Mouse (Mus musculus): ENCODE data around the gene Tmem130. TPM values are rescaled to one million over a fixed set of nuclear protein-coding genes. Genes with fewer than 3 reads are reported as not detected.
A peak's percentile ranks its signal among the peaks of the same experiment; 100 is the strongest.

Gene Tmem130
- not detected in 2 replicates for polyA plus RNA-seq (2011; ENCODE audit: insufficient read length, low read depth, missing spikeins)

DNA sequence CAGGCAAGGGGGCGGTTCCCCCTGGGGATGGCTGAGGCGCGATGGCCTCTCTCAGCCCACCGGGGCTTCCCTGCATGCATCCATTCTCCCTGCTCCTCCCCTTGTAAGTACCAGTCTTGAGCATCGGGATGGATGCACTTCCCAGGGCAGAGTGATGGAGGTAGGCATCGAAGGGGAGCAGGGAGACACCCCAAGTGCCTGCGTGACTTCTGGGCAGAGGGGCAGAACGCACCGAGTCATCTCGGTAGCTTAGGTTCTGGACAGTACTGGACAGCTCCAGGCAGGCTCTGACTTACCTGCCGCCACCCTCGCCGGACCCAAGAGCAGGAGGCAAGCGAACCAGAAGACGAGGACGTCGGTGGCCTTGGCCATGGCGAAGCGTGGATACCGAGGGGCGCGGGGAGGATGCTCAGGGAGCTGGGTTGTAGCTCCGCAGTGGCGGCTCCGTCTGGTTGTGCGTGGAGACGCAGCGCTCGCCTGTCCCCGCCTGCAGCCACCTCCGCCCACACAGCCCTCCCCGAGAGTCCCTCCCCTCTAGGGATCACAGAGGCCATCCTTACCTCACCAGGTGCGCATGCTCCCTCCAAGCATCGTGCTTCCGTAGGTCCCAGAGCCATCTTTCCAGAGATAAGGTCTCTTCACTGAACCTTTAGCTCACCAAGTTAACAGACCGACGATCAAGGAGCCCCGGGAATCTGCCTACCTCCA, at the start of gene Tmem130:
Gene Tmem130, minus strand, starts transcription at position 658 of the 708 bp plus-strand sequence.
- no peak within 1 kb of the TSS for H3K27ac ChIP-seq (ENCODE audit: insufficient read depth, low read length)
- H3K4me1 ChIP-seq (ENCODE audit: control insufficient read depth, insufficient read depth, low read length) = no peaks in the 10 kb centered on the region
- TF ChIP-seq CTCF (IDR thresholded peaks at IDR 0.05; ENCODE audit: borderline replicate concordance, insufficient read depth, low read length) (no peak), POLR2A (IDR thresholded peaks at IDR 0.05; ENCODE audit: low read depth, low read length) (no peak)
- no peak within 1 kb of the TSS for H3K4me3 ChIP-seq (ENCODE audit: insufficient read depth, low read length)

DNA sequence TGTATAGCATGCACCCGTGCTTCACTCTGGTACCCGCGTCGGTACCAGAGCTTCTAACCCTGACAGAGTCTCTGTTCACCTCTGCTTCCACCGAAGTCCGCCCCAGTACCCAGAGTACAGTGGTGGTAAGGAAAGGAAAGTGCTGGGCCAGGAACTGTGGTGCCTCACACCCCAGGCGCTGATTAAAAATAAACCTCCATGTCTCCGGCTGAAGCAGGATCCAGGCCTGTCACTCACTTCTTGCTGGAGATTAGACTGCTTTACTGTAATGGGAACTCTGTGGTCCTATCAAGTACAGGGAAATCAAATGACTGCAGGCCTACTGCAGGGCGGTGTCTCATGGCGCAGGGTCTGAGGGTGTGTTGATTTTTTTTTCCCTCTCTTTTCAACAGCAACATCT, 45.3 kb upstream of the Tmem130 start:
- no peaks in the 10 kb centered on the region for H3K4me1 ChIP-seq (ENCODE audit: control insufficient read depth, insufficient read depth, low read length)
- TF ChIP-seq CTCF (IDR thresholded peaks at IDR 0.05; ENCODE audit: borderline replicate concordance, insufficient read depth, low read length) (no peak), POLR2A (IDR thresholded peaks at IDR 0.05; ENCODE audit: low read depth, low read length) (no peak)
- H3K4me3 ChIP-seq (ENCODE audit: insufficient read depth, low read length) = no peak overlapping the region
- H3K27ac ChIP-seq (ENCODE audit: insufficient read depth, low read length) = no peak overlapping the region

DNA sequence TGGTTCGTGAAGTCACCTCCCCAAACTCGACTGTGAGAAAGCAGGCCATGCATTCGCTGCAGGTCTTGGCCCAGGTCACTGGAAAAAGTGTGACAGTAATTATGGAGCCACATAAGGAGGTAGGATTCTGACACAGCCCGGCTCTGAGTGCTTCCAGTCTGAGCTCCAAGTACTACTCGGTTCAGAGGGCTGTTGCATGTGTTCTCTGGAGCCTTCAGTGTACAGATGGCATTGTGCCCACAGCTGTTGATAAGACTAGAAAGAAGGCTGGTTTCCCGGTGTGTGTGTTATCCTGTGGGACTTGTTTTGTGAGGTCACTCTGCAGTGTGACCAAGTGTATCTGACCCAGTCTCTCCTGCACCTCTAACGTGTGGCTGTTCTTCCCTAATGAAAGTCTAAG, 42.6 kb upstream of the Tmem130 start:
- Histone ChIP-seq H3K27ac (ENCODE audit: insufficient read depth, low read length) (no peak overlapping the region), H3K4me1 (ENCODE audit: control insufficient read depth, insufficient read depth, low read length) (no peaks in the 10 kb centered on the region), H3K4me3 (ENCODE audit: insufficient read depth, low read length) (no peak overlapping the region)
- no peak for TF ChIP-seq CTCF (IDR thresholded peaks at IDR 0.05; ENCODE audit: borderline replicate concordance, insufficient read depth, low read length)
- no peak for TF ChIP-seq POLR2A (IDR thresholded peaks at IDR 0.05; ENCODE audit: low read depth, low read length)

DNA sequence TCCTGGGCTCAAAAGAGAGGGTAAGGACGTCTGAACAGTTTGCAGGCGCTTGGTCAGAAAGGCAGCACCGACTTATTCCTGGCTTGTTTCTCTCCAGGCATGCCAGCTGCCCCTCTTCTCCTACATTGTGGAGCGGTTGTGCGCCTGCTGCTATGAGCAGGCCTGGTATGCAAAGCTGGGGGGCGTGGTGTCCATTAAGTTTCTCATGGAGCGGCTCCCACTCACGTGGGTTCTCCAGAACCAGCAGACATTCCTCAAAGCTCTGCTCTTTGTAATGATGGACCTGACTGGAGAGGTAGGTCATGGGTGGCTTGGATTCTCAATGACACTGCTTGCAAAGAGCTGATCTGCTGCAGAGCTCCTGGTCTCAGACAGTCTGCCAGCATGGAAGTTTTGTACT, 41.4 kb upstream of the Tmem130 start:
- no peak overlapping the region for H3K27ac ChIP-seq (ENCODE audit: insufficient read depth, low read length)
- H3K4me1 ChIP-seq (ENCODE audit: control insufficient read depth, insufficient read depth, low read length) = no peaks in the 10 kb centered on the region
- no peak overlapping the region for H3K4me3 ChIP-seq (ENCODE audit: insufficient read depth, low read length)
- no peak for TF ChIP-seq POLR2A (IDR thresholded peaks at IDR 0.05; ENCODE audit: low read depth, low read length)
- TF ChIP-seq CTCF (IDR thresholded peaks at IDR 0.05; ENCODE audit: borderline replicate concordance, insufficient read depth, low read length) = no peak

DNA sequence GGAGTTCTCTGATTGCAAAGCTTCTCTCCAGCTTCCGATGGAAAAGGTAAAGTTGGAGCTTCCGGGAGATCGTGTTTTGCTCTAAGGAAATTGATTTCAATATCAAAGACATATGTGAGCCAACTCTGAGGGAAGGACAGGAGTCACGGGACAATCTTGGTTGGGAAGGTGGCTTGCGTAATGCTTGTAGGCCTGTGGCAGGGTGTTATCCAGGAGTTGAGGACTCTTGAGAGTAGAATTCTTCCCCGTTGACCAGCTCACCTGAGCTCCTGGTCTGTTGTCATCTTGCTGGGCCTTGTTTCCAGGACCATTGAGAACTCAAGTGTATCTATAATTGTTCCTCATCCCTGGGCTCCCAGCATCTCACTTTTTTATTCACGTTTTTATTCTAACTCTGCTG, 35.5 kb upstream of the Tmem130 start:
- no peak overlapping the region for H3K4me3 ChIP-seq (ENCODE audit: insufficient read depth, low read length)
- H3K4me1 ChIP-seq (ENCODE audit: control insufficient read depth, insufficient read depth, low read length) = no peaks in the 10 kb centered on the region
- no peak for TF ChIP-seq CTCF (IDR thresholded peaks at IDR 0.05; ENCODE audit: borderline replicate concordance, insufficient read depth, low read length)
- H3K27ac ChIP-seq (ENCODE audit: insufficient read depth, low read length) = no peak overlapping the region

DNA sequence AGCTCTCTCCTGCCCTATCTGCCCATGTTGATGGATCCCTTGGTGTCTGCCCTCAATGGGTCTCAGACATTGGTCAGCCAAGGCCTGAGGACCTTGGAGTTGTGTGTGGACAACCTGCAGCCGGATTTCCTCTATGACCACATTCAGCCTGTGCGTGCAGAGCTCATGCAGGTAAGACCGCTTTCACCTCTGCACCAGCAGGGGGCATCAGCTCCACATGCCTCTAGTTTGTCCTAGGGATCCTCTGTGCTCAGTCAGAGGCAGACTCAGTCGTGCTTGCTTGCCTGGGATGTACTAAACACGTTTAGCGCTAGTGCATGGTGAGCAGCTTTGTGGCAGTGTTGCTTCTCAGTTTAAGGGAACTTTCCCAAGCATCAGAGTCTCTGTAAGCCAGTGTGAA, 33.1 kb upstream of the Tmem130 start:
- TF ChIP-seq CTCF (IDR thresholded peaks at IDR 0.05; ENCODE audit: borderline replicate concordance, insufficient read depth, low read length) = peak; percentile 90
- TF ChIP-seq POLR2A (IDR thresholded peaks at IDR 0.05; ENCODE audit: low read depth, low read length) = no peak
- no peak overlapping the region for H3K4me3 ChIP-seq (ENCODE audit: insufficient read depth, low read length)
- no peak overlapping the region for H3K27ac ChIP-seq (ENCODE audit: insufficient read depth, low read length)
- H3K4me1 ChIP-seq (ENCODE audit: control insufficient read depth, insufficient read depth, low read length) = no peaks in the 10 kb centered on the region

DNA sequence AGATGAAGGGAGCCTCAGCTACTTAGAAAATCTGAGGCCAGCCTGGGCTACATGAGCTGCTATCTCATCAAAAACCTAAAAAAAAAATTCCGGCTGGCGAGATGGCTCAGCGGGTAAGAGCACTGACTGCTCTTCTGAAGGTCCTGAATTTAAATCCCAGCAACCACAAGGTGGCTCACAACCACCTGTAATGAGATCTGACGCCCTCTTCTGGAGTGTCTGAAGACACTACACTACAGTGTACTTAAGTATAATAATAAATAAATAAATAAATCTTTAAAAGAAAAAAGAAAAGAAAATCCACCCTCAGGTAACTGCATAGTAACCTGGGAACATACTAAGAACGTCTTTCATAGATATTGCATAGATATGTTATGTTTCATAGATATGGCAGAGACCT, 31.8 kb upstream of the Tmem130 start:
- no peak overlapping the region for H3K27ac ChIP-seq (ENCODE audit: insufficient read depth, low read length)
- H3K4me3 ChIP-seq (ENCODE audit: insufficient read depth, low read length) = no peak overlapping the region
- TF ChIP-seq POLR2A (IDR thresholded peaks at IDR 0.05; ENCODE audit: low read depth, low read length) (no peak), CTCF (IDR thresholded peaks at IDR 0.05; ENCODE audit: borderline replicate concordance, insufficient read depth, low read length) (no peak)
- no peaks in the 10 kb centered on the region for H3K4me1 ChIP-seq (ENCODE audit: control insufficient read depth, insufficient read depth, low read length)

DNA sequence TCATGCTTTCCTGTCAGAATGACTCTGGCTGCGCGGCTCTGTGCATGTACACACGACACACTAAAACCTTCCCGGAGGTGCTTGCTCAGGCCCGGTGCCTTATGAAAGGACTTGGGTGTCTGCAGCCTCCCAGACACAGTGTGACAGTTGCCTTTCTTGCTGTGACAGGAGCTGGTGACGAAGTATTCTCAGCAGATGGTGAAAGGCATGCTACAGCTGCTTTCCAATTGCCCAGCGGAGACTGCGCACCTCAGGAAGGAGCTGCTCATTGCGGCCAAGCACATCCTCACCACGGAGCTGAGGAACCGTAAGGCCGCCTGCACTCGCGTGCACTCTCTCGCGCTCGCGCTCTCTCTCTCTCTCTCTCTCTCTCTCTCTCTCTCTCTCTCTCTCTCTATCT, 24.8 kb upstream of the Tmem130 start:
- H3K27ac ChIP-seq (ENCODE audit: insufficient read depth, low read length) = no peak overlapping the region
- TF ChIP-seq CTCF (IDR thresholded peaks at IDR 0.05; ENCODE audit: borderline replicate concordance, insufficient read depth, low read length) (no peak), POLR2A (IDR thresholded peaks at IDR 0.05; ENCODE audit: low read depth, low read length) (no peak)
- no peak overlapping the region for H3K4me3 ChIP-seq (ENCODE audit: insufficient read depth, low read length)
- no peaks in the 10 kb centered on the region for H3K4me1 ChIP-seq (ENCODE audit: control insufficient read depth, insufficient read depth, low read length)

DNA sequence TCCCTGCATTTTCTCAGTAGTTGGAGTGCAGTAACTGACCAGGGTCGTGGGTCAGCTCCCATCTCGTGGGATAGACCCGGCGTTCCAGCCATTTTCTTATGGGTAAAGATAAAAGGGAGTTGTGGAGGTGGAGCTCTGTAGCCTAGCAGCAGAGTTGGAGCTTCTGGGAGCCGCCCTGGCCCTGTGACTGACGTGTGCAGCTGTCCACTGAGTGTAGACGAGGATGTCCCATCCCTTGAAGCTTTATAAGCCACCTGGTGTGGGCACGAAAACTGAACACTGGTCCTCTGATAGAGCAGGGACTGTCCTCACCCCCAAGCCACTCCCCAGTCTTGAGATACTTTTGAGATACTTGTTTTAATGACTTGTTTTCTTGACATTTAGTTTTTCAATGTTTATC, 19.0 kb upstream of the Tmem130 start:
- TF ChIP-seq CTCF (IDR thresholded peaks at IDR 0.05; ENCODE audit: borderline replicate concordance, insufficient read depth, low read length) (no peak), POLR2A (IDR thresholded peaks at IDR 0.05; ENCODE audit: low read depth, low read length) (no peak)
- Histone ChIP-seq H3K27ac (ENCODE audit: insufficient read depth, low read length) (no peak overlapping the region), H3K4me1 (ENCODE audit: control insufficient read depth, insufficient read depth, low read length) (no peaks in the 10 kb centered on the region), H3K4me3 (ENCODE audit: insufficient read depth, low read length) (no peak overlapping the region)

DNA sequence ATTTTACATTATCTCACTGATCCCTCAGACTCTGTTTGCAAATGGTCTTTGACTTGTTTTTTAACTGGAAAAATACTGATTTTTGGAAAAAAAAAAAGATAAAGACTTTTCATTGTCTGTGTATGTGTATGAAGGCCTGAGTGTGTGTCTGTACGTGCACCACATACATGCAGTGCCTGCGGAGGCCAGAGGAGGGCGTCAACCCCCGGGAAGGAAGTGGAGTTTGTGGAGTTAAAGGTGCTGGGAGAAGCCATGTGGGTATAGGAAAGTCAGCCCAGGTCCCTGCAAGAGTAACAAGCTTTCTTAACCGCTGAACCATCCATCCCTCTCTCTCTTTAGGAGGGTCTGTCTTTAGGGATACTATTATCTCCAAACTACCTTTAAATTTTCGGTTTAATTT, 11.6 kb upstream of the Tmem130 start:
- peak; percentile 7; the same call in 1 of the 2 replicates for TF ChIP-seq CTCF (IDR thresholded peaks at IDR 0.05; ENCODE audit: borderline replicate concordance, insufficient read depth, low read length)
- no peak for TF ChIP-seq POLR2A (IDR thresholded peaks at IDR 0.05; ENCODE audit: low read depth, low read length)
- no peaks in the 10 kb centered on the region; the same call in 1 of the 2 replicates for H3K4me1 ChIP-seq (ENCODE audit: control insufficient read depth, insufficient read depth, low read length)
- H3K4me3 ChIP-seq (ENCODE audit: insufficient read depth, low read length) = no peak overlapping the region
- no peak overlapping the region for H3K27ac ChIP-seq (ENCODE audit: insufficient read depth, low read length)
